Mouse (Mus musculus) kidney, postnatal 0 days (tissue): ENCODE data around the gene Emp2. TPM values are rescaled to one million over a fixed set of nuclear protein-coding genes. Genes with fewer than 3 reads are reported as not detected.

Experiments
- ATAC-seq: fragments of 200-750 bp; cut with Nextera tagmentation; replicated peaks from 2 replicates; pipeline ENCODE4 v1.8.0; 2017; ENCODE audit warnings: low read depth, moderate number of reproducible peaks, moderate TSS enrichment, moderate library complexity; ENCODE audit not compliant: low FRiP score
- DNase-seq: peaks from one replicate; pipeline ENCODE4 v3.0.0-alpha.2; 2016; ENCODE audit warnings: low spot score
- H3K27ac ChIP-seq: fragments of 300-500 bp; sonication (generic); 2 replicates; pipeline ENCODE4 v1.5.1; 2014; ENCODE audit warnings: mild to moderate bottlenecking
- H3K27me3 ChIP-seq: fragments of 300-500 bp; sonication (generic); 2 replicates; pipeline ENCODE4 v1.6.1; 2014; ENCODE audit warnings: low read length, mixed read lengths; ENCODE audit not compliant: insufficient read depth
- H3K36me3 ChIP-seq: fragments of 300-500 bp; sonication (generic); 2 replicates; pipeline ENCODE4 v1.6.1; 2014; ENCODE audit warnings: low read length, mixed read lengths; ENCODE audit not compliant: insufficient read depth
- H3K4me1 ChIP-seq: fragments of 300-500 bp; sonication (generic); replicated peaks from 2 replicates; pipeline ENCODE4 v1.6.1; 2014; ENCODE audit warnings: antibody characterized with exemption, low read length, mixed read lengths; ENCODE audit not compliant: insufficient read depth
- H3K4me2 ChIP-seq: fragments of 300-500 bp; sonication (generic); 2 replicates; pipeline ENCODE4 v1.6.1; 2014; ENCODE audit warnings: mild to moderate bottlenecking, low read length, moderate library complexity, mixed read lengths
- H3K4me3 ChIP-seq: fragments of 300-500 bp; sonication (generic); replicated peaks from 2 replicates; pipeline ENCODE4 v1.5.1; 2014; ENCODE audit warnings: low read depth, low read length
- H3K9ac ChIP-seq: fragments of 300-500 bp; sonication (generic); 2 replicates; pipeline ENCODE4 v1.6.1; 2014; ENCODE audit warnings: low read depth, low read length
- H3K9me3 ChIP-seq: fragments of 300-500 bp; sonication (generic); replicated peaks from 2 replicates; pipeline ENCODE4 v1.6.1; 2016; ENCODE audit warnings: low read length, inconsistent platforms, mixed read lengths
- CTCF ChIP-seq: IDR thresholded peaks from 2 replicates; pipeline ENCODE4 v1.5.1; 2016; ENCODE audit warnings: antibody characterized with exemption, low read depth, mild to moderate bottlenecking, moderate library complexity
- WGBS: fragments of 180-500 bp; shearing (Covaris S2); extraction: QIAGEN DNeasy Blood & Tissue Kit; methylation state at CpG from one replicate; pipeline ENCODE4 v1.1.7; 2014; 5-methylcytosine and 5-hydroxymethylcytosine counted together
- polyA plus RNA-seq: library from polyadenylated mRNA; unstranded; fragments of >200 nt; fragmentation: Nextera tagmentation; extraction: Ambion mirVana; gene quantifications from 2 replicates; pipeline ENCODE4 v1.2.1, GENCODE M21; 2015

Gene Emp2
- polyA plus RNA-seq, 1 experiment from 2014 or later: 17.6 TPM

DNA sequence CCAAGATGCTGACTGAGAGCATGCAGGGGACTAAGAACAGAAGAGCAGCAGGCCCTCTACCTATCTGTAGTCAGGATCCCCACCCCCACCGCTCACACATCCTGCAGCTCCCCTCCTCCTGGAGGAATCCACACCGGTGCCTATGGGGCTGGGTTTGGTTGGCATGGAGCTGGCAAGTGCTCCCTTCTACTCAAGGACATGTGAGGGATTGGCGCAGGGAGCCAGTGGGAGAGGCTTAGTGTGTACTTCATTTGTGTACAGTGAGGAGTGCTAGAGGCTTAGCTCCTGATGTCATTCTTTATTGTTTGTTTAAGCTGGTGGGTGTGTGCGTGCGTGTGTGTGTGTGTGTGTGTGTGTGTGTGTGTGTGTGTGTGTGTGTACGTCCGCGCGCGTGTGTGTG is 36.1 kb upstream of the Emp2 start:
- no peak for DNase-seq
- ATAC-seq: no peak
- Histone ChIP-seq H3K36me3 (no peaks in the 10 kb centered on the region), H3K4me1 (no peaks in the 10 kb centered on the region), H3K27ac (no peak overlapping the region; the same call in 1 of the 2 replicates), H3K9ac (no peak overlapping the region), H3K4me2 (no peak overlapping the region), H3K27me3 (no peaks in the 10 kb centered on the region), H3K9me3 (no peaks in the 10 kb centered on the region), H3K4me3 (no peak overlapping the region)
- 76% methylated on average over 5 of the region's 10 CpGs for WGBS
- TF ChIP-seq CTCF: no peak

DNA sequence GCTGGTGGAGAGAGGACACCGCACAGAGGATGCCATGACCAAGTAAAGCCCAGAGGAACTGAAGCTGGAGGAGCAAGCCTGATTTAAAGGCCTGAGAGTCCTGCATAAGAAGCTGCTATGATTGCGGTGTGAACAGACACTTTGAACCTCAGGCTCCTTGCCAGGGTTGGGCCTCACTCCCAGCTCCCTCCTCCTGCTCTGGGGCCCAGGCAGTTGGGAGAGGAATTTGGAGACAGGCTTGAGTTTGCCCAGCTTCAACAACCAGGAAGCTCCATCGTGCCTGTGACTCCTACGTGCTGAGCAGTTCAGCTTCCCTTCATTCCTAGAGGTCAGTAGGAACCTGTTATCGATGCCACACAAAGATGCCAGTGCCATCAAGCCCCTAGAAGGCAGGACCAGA is 35.7 kb upstream of the Emp2 start:
- no peak for DNase-seq
- no peaks in the 10 kb centered on the region for H3K9me3 ChIP-seq
- no peak for ATAC-seq
- no peak overlapping the region for H3K4me3 ChIP-seq
- no peaks in the 10 kb centered on the region for H3K4me1 ChIP-seq
- 53% methylated on average over 5 of the region's 5 CpGs for WGBS
- no peak overlapping the region for H3K9ac ChIP-seq
- H3K27ac ChIP-seq: no peak overlapping the region; the same call in 1 of the 2 replicates
- no peaks in the 10 kb centered on the region for H3K27me3 ChIP-seq
- no peaks in the 10 kb centered on the region for H3K36me3 ChIP-seq
- H3K4me2 ChIP-seq: no peak overlapping the region
- no peak for TF ChIP-seq CTCF

DNA sequence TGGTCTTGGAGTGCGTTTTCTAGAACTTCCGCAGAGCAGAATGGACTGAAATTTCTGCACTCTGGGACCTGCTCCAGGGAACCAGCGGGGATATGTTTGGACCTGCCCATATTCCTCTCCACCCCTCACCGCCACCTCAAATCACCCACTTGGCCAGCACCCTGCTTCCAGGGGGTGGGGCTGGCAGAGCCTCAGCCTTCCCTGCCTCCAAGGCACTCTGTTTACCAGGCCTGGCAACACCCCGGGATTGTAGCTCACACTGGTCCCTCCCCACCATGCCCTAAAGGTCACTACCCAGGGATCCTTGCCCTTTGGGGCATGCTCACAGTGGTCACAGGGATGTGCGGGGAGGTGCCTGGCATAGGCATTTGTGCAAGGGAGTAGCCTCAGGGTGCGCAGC is 33.8 kb upstream of the Emp2 start:
- ATAC-seq: no peak
- Histone ChIP-seq H3K4me1 (no peaks in the 10 kb centered on the region), H3K4me2 (no peak overlapping the region), H3K4me3 (no peak overlapping the region), H3K9me3 (no peaks in the 10 kb centered on the region), H3K9ac (no peak overlapping the region), H3K36me3 (no peaks in the 10 kb centered on the region), H3K27ac (no peak overlapping the region), H3K27me3 (no peaks in the 10 kb centered on the region)
- DNase-seq: no peak
- 76% methylated on average over 7 of the region's 7 CpGs for WGBS
- no peak for TF ChIP-seq CTCF

DNA sequence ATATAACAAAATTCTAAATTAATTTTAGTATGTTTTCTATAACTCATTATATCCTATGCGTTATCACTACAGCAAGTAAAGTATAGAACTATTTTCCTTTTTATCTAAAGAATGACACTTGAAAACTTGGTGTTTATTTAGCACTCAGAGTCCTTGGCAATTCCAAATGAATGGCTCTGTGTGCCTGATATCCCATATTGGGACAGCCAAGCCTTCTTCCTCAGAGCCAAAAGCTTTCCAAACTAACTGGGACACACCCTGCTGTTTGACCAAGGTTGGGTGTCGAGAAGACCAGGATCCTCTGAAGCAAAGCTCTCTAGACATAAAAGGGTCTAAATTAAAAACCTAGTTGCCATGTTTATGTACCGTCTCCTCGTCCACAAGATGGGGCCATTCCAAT is 27.3 kb upstream of the Emp2 start:
- H3K27ac ChIP-seq: no peak overlapping the region
- H3K9me3 ChIP-seq: no peaks in the 10 kb centered on the region
- TF ChIP-seq CTCF: no peak
- ATAC-seq (no peak), DNase-seq (no peak)
- H3K4me1 ChIP-seq: no peaks in the 10 kb centered on the region
- H3K4me3 ChIP-seq: no peak overlapping the region
- H3K4me2 ChIP-seq: no peak overlapping the region
- H3K9ac ChIP-seq: no peak overlapping the region
- no peaks in the 10 kb centered on the region for H3K27me3 ChIP-seq
- H3K36me3 ChIP-seq: no peaks in the 10 kb centered on the region
- 59% methylated on average over 4 of the region's 4 CpGs for WGBS

DNA sequence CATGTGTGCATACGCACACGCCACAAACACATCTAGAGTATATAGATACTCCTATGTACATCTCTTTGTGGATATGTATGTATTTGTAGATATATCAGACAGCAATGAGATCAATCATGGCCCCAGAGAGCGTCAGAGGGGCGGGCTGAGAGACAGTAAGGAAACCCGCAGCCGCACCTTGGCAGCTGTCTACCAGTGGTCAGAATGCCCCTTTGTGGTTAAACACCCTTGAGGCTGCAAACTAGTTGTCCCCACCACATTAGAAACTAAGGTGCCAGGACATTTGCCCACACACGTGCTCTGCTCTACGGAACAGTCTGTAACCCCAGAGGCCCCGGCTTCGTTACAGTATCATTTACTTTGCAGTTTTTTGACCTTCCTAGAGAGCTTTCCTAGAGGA is 26.2 kb upstream of the Emp2 start:
- Histone ChIP-seq H3K4me3 (no peak overlapping the region), H3K4me2 (no peak overlapping the region), H3K27ac (no peak overlapping the region), H3K4me1 (no peaks in the 10 kb centered on the region), H3K27me3 (no peaks in the 10 kb centered on the region), H3K9ac (no peak overlapping the region), H3K36me3 (no peaks in the 10 kb centered on the region), H3K9me3 (no peaks in the 10 kb centered on the region)
- no peak for DNase-seq
- no peak for ATAC-seq
- TF ChIP-seq CTCF: no peak
- WGBS: 90% methylated on average over 10 of the region's 10 CpGs

DNA sequence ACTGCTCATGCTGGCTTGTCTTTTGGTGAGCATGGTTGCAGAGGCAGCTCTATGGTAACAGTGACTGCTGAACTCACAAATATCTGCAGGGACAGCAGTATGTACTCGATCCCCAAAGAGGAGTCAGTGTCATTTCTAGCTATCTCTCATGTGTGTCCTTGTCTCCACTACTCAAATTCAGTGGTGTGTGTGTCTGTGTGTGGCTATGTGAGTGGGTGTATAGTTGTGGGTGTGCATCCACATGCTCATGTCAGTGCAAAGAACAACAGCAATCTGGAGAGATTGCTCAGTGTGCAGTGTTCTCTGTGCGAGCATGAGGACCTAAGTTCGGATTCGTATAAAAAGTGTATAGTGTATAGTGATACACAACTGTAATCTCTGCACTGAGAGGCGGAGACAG is 24.8 kb upstream of the Emp2 start:
- no peak overlapping the region for H3K9ac ChIP-seq
- DNase-seq (no peak), ATAC-seq (no peak)
- no peaks in the 10 kb centered on the region for H3K4me1 ChIP-seq
- H3K27ac ChIP-seq: no peak overlapping the region
- H3K27me3 ChIP-seq: no peaks in the 10 kb centered on the region
- no peaks in the 10 kb centered on the region for H3K9me3 ChIP-seq
- H3K4me3 ChIP-seq: no peak overlapping the region
- H3K36me3 ChIP-seq: no peaks in the 10 kb centered on the region
- TF ChIP-seq CTCF: no peak
- WGBS: 91% methylated on average over 5 of the region's 5 CpGs
- no peak overlapping the region for H3K4me2 ChIP-seq

DNA sequence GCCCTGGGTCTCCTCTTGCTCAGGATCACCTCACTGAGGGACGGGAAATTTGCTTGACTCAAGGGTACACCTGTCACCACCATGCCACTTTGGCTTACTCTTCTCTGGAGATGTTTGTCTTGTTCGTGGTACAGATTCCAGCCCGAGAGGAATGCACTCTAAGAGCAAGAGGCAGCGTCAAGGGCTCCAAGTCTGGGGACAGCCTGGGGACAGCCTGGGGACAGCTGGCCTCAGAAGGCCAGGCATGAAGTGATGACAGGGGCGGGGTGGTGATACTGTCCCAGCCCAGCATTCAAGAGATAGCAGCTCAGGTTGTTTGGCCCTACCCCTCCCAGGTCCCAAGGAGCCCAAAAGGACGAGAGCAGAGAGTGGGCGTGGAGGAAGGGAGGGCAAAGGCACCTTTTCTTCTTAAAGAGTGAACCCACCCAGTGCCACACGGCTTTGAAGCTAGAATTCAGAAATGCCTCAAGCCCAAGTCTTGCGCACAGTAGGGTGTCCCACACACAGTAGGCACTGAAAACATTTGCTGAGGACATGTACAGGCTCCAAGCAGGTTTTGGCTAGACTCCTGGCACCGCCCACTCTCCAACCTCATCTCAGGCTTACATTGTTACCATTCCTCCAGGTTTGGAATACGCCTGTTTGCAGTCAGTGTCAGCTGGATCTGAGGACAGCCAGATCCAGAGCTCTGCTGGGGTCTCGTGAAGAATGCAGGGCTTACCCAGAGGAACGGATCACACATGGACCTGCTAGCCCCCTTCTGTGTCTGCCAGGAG is 23.8 kb upstream of the Emp2 start:
- no peak for ATAC-seq
- H3K4me1 ChIP-seq: no peaks in the 10 kb centered on the region
- H3K9me3 ChIP-seq: no peaks in the 10 kb centered on the region
- H3K36me3 ChIP-seq: no peaks in the 10 kb centered on the region
- no peak for DNase-seq
- no peaks in the 10 kb centered on the region for H3K27me3 ChIP-seq
- no peak overlapping the region for H3K4me2 ChIP-seq
- H3K27ac ChIP-seq: no peak overlapping the region
- no peak for TF ChIP-seq CTCF
- WGBS: 76% methylated on average over 13 of the region's 13 CpGs
- H3K4me3 ChIP-seq: no peak overlapping the region
- no peak overlapping the region for H3K9ac ChIP-seq
